ENCODE assay signal across 35 mouse cellular contexts in genomic region chr4:65423068-65423625, GRCm38 (mm10).
"Had no signal": no experiment of that assay in that cellular context is flagged by ENCODE, and none has a peak within 500 bp of the region (broad histone marks: within the 10 kb centered on the region; RNA-seq: fewer than 3 reads in every experiment).

No protein-coding gene starts in this region.

- H3K4me3 ChIP-seq: heart, embryonic 10.5 days; heart, embryonic 12.5 days; heart, embryonic 13.5 days; heart, embryonic 15.5 days; hindbrain, embryonic 10.5 days; hindbrain, embryonic 12.5 days; hindbrain, embryonic 13.5 days; hindbrain, embryonic 15.5 days; intestine, embryonic 15.5 days; kidney, embryonic 15.5 days; layer of hippocampus, adult 2 months had no signal

- DNase-seq: heart, postnatal 10 days; heart, postnatal 14 days; heart, postnatal 36 days; heart, postnatal 4 days; kidney, adult 11 months; kidney, adult 18-20 months; kidney, adult 2 months; kidney, adult 8-10 months; kidney, adult 9 months; kidney, postnatal 10 days; kidney, postnatal 14 days; kidney, postnatal 25 days; kidney, postnatal 36 days; kidney, postnatal 4 days; layer of hippocampus, adult 9-11 months; layer of hippocampus, postnatal 36 days had no signal

- H3K9me3 ChIP-seq: heart, embryonic 10.5 days; heart, embryonic 12.5 days; heart, embryonic 13.5 days; heart, embryonic 15.5 days; hindbrain, embryonic 10.5 days; hindbrain, embryonic 12.5 days; hindbrain, embryonic 13.5 days; hindbrain, embryonic 15.5 days; intestine, embryonic 15.5 days; kidney, embryonic 15.5 days had no signal

- H3K4me2 ChIP-seq: heart, embryonic 11.5 days; heart, embryonic 12.5 days; heart, embryonic 13.5 days; heart, embryonic 15.5 days; hindbrain, embryonic 12.5 days; hindbrain, embryonic 13.5 days; hindbrain, embryonic 14.5 days; hindbrain, embryonic 15.5 days; intestine, embryonic 15.5 days; kidney, embryonic 15.5 days had no signal

- H3K27ac ChIP-seq: heart, embryonic 10.5 days; heart, embryonic 13.5 days; heart, embryonic 15.5 days; hindbrain, embryonic 10.5 days; hindbrain, embryonic 12.5 days; hindbrain, embryonic 13.5 days; hindbrain, embryonic 14.5 days; hindbrain, embryonic 15.5 days; hindbrain, postnatal 0 days; intestine, embryonic 15.5 days; kidney, embryonic 15.5 days; kidney, postnatal 0 days; layer of hippocampus, adult 2 months had no signal

- H3K4me1 ChIP-seq: hindbrain, embryonic 15.5 days; intestine, embryonic 15.5 days had no signal

- H3K27me3 ChIP-seq: heart, embryonic 12.5 days; heart, embryonic 13.5 days; heart, embryonic 15.5 days; hindbrain, embryonic 12.5 days; hindbrain, embryonic 13.5 days; hindbrain, embryonic 15.5 days; intestine, embryonic 15.5 days; kidney, embryonic 15.5 days had no signal

- ATAC-seq: hindbrain, embryonic 16.5 days; hindbrain, postnatal 0 days; inflammation-experienced regulatory T-cells, adult 6 months; intestine, embryonic 15.5 days; intestine, embryonic 16.5 days; intestine, postnatal 0 days had no signal

- H3K9ac ChIP-seq: heart, embryonic 12.5 days; heart, embryonic 13.5 days; heart, embryonic 15.5 days; hindbrain, embryonic 12.5 days; hindbrain, embryonic 13.5 days; hindbrain, embryonic 14.5 days; hindbrain, embryonic 15.5 days; intestine, embryonic 15.5 days; kidney, embryonic 15.5 days had no signal

- H3K36me3 ChIP-seq: heart, embryonic 10.5 days; heart, embryonic 12.5 days; heart, embryonic 13.5 days; heart, embryonic 15.5 days; hindbrain, embryonic 10.5 days; hindbrain, embryonic 12.5 days; hindbrain, embryonic 13.5 days; hindbrain, embryonic 15.5 days; intestine, embryonic 15.5 days; kidney, embryonic 15.5 days had no signal
